Mouse (Mus musculus): ENCODE results near the gene Zfp839.

DNA sequence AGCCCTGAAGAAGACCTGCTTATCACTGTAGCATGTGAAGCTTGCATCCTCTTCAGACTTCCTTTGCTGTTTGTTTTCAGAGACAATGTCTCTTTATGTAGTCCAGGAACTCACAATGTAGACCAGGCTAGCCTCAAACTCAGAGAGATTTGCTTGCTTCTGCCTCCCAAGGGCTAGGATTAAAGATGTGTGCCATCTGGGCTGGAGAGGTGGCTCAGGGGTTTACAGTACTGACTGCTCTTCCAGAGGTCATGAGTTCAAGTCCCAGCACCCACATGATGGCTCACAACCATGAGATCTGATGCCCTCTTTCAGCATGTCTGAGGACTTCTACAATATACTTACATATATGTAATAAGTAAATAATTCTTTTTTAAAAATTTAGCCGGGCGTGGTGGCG lies 14.9 kb upstream of the Zfp839 start:
- no peak for TF ChIP-seq CTCF (IDR thresholded peaks at IDR 0.05)
- TF ChIP-seq POLR2A (IDR thresholded peaks at IDR 0.05; ENCODE audit: insufficient read depth, low read depth, low read length) = no peak
- TF ChIP-seq EP300 (IDR thresholded peaks at IDR 0.05; ENCODE audit: insufficient read depth, low read depth, low read length) = no peak

All from heart, adult 2 months (tissue).